Mouse (Mus musculus) ovary, postnatal 14 days (tissue): Measurements from ENCODE around the gene Slc1a2.

ENCODE experiments used
- DNase-seq: peaks from one replicate; pipeline ENCODE4 v3.0.0; 2022; ENCODE audit warnings: low spot score

Gene Slc1a2

DNA sequence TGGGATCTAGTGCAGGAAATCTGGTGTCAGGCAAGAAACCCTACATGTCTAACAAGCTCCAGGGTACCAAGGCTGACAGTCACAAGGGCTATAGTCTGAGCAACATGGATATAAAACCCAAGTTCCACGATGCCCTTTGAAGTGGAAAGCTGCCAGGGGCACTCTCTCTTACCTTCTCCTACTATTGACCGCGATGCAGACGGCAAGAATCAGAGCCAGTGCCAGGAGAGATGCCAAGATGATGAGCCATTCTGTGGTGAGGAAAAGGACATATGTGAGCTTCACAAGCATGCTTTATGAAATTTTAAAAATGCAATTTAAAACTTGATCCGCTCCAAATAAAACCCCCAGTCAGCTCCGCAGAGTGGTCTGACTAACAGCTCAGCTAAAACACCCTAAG is 163.6 kb downstream of the Slc1a2 start:
- DNase-seq = no peak

DNA sequence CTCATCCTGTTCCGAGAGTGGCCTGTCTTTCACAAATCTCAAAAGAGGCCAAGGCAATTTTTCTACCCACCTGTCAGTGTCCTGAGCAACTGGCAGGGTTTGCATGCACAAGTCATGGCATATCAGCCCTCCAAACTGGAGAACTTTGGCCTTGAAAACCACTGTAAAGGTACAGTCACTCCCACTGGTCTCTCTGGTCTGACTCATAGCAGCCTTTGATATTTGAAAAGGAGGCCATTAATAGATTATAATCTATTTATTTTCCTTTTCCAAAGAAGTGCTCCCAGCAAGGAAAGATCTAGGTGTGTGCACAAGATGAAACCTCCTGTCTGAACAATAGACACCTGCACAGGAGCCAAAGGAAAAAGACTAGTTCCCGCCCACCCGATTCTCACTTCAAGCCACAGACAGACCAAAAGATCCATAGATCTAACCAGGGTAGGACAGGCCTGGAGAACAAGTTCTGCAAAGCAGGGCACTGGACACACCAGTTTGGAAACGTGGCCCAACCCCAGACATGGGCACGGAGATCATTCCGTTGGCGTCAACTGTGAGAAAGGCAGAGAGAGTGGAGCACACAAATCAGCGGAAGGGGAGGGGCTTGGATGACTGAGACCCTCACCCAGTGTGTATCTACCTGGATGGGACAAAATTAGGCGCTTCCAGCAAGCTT is 167.6 kb downstream of the Slc1a2 start:
- no peak for DNase-seq

GRCm38 (mm10) chr2:102827841-102828240 is 169.4 kb downstream of the Slc1a2 start:
- DNase-seq = no peak

- no peak for DNase-seq
These were observed 169.9 kb downstream of the Slc1a2 start for GRCm38 (mm10) chr2:102828381-102828780.

- peak; percentile 84 for DNase-seq
These were observed 170.7 kb downstream of the Slc1a2 start for GRCm38 (mm10) chr2:102829201-102829600.

GRCm38 (mm10) chr2:102831547-102831946 is 173.1 kb downstream of the Slc1a2 start:
- DNase-seq = no peak

DNA sequence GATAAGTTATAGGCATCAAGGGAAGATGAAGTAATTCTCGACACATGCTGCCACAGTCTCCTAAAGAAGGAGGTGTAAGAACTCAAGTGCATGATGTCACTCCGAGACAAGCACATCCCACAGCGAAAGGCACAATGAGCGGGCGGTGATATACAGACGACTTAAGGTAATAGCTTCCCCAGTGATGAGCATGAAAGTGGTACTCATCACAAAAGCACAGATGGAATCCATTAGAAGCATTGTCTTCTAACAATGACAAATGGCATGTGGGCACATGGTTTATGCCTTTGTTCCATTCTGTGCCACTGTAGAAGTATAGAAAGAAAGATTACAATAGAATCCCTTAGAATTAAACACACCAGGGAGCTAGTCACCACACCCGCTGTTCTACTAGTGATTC is 179.7 kb downstream of the Slc1a2 start:
- DNase-seq = no peak
